Mouse (Mus musculus) cerebellum, adult 11 months (tissue): ENCODE measurements around the gene Kcnj16.

Experiments
- DNase-seq: peaks from one replicate; pipeline ENCODE4 v3.0.0; 2022

Gene Kcnj16

DNA sequence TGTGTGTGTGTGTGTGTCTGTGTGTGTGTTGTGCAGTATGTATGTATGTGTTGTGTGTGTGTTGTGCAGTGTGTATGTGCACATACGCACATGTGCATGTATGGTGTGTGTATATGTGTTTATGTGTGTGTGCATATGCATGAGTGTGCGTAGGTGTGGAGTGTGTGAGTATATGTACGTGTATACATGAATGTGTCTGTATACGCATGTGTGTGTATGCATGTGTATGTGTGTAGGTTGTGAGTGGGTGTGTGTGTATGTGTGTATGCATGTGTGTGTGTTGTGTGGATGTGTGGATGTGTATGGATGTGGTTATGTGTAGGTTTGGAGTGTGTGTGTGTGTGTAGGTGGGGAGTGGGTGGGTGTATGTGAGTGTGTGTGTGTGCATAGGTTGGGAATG lies 89.6 kb downstream of the Kcnj16 start:
- no peak for DNase-seq

DNA sequence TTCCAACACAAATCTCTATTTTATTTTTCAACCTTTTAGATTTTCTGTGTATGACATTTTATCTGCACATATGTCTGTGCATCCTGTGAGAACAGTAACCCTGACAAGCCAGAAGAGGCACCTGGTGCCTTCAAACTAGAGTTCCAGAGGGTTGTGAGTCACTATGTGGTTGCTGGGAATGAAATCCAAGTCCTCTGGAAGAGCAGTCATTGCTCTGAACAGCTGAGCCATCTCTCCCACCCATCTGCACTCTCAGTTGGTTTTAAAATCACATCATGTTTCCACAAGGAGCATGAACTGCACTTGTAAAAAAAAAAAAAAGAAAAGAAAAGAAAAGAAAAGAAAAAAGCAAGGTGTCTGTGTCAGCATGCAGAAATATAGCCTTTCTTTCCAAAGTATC lies 91.6 kb downstream of the Kcnj16 start:
- DNase-seq, result no peak

GRCm38 (mm10) chr11:111060216-111060615 lies 92.4 kb downstream of the Kcnj16 start:
- no peak for DNase-seq

DNA sequence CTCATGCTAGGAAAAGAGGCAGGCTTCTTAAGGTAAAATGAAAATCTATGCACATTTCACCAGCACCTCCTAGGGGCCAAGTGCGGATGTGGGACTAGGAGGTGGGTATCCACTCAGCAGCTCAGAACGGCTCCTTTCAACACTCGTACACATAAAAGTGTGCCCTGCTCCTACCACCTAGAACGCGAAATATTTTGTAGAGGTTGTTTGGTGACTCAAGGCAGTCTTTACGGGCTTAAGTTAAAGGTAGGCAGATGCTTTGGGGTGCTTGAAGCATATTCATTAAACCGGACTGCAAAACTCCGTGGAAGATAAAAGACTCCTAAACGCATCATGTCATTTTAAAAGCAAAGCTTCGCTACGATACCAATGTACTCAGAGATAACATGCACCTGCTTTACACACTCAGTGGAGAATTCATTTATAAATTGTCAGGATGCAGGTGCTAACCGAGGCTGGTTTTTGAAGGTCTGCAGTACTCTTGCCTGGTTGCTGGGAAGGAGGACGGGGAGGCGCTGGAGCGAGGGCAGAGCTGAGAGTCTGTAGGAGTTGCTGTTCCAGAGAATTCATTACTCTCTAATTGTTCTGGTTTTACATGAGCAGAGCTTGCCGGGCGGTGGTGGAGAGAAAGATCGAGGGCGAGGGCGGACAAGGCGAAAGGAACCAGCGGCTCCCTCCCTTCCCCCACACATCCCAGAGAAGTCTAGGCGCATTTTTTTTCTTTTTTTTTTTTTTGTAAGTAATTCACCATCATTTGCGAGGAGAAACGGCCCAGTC lies 97.1 kb downstream of the Kcnj16 start:
- DNase-seq, result no peak

GRCm38 (mm10) chr11:111065635-111066298 lies 97.9 kb downstream of the Kcnj16 start, which contains the start of gene Kcnj2:
Gene Kcnj2 (plus strand): TSS chr11:111066164.
- DNase-seq, result peak; percentile 38

DNA sequence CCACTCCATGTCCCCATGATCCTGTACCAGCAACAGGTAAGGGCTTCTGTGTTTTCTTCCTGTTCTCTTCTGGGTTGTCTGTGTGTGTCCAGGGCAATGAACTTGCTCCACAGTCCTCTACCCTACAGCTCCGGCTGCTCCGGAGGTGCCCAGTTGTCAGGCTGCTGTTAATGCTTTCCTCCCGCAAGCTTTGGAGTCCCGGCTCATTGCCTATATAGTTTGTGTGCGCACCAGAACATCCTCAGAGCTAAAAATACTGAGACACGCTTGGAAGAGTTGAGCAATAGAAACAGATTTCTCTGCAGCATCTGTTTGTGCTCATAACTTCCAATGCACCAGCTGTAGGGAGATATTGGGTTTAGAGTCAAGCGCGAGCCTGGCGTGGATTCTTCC lies 98.5 kb downstream of the Kcnj16 start:
- DNase-seq, result no peak

DNA sequence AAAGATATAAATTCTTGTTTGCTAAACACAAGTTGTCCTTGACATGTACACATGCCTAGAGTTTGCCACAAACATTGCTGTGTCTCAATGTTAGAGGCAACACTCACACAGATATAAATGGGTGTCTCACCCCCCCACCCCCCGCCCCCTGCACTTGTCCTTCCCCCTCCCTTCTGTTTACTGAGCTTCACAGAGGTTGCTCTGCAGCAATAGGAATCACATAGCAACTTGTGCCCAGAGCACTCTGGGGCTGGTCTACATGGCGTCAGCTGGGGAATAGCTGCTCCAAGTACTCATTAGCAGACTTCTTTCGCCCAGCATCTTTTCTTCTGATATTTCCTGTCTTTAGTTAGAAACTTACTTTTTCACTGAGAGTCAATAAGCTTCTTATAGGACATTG lies 100.0 kb downstream of the Kcnj16 start:
- DNase-seq, result no peak

DNA sequence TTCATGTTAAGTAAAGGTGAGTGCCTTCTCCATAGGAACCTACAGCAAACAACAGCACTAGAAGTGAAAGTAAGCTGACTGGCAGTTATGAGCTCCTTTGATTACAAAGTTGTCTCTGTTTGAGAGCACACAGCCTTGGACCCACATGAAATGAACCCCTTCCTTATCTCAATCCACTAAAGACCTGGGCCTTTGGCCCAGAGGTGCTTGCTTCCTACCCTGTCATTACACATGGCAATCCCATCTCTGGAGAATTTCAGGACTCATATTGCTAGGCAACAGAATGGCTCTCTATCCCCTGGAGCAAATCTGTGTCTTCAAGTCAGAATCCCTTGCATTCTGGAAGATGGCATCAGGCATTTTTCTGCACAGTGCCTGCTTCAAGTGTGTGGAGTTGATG lies 102.6 kb downstream of the Kcnj16 start:
- DNase-seq, result no peak

- DNase-seq, result no peak
These were observed 106.3 kb downstream of the Kcnj16 start for GRCm38 (mm10) chr11:111074131-111074530.
